Mouse (Mus musculus) embryonic facial prominence, embryonic 11.5 days (tissue): ENCODE results near the gene Rps2. TPM values are rescaled to one million over a fixed set of nuclear protein-coding genes. Genes with fewer than 3 reads are reported as not detected.

Experiments
- ATAC-seq: fragments of 200-750 bp; cut with Nextera tagmentation; replicated peaks from 2 replicates; pipeline ENCODE4 v1.8.0; 2017; ENCODE audit warnings: low read depth; ENCODE audit not compliant: insufficient number of reproducible peaks, low FRiP score, low TSS enrichment
- DNase-seq: peaks from one replicate; pipeline ENCODE4 v3.0.0-alpha.2; 2015; ENCODE audit warnings: low spot score
- H3K27ac ChIP-seq: fragments of 300-500 bp; sonication (generic); replicated peaks from 2 replicates; pipeline ENCODE4 v1.5.1; 2014; ENCODE audit warnings: mild to moderate bottlenecking, low read depth, low read length, control low read depth
- H3K27me3 ChIP-seq: fragments of 300-500 bp; sonication (generic); 2 replicates; pipeline ENCODE4 v1.6.1; 2014; ENCODE audit warnings: mild to moderate bottlenecking, low read length, moderate library complexity, mixed read lengths; ENCODE audit not compliant: control insufficient read depth, insufficient read depth
- H3K36me3 ChIP-seq: fragments of 300-500 bp; sonication (generic); replicated peaks from 2 replicates; pipeline ENCODE4 v1.6.1; 2014; ENCODE audit warnings: low read depth, mild to moderate bottlenecking, low read length, moderate library complexity, mixed read lengths; ENCODE audit not compliant: control insufficient read depth, insufficient read depth
- H3K4me1 ChIP-seq: fragments of 300-500 bp; sonication (generic); 2 replicates; pipeline ENCODE4 v1.6.1; 2014; ENCODE audit warnings: low read length, mixed read lengths; ENCODE audit not compliant: control insufficient read depth, insufficient read depth
- H3K4me2 ChIP-seq: fragments of 300-500 bp; sonication (generic); 2 replicates; pipeline ENCODE4 v1.6.1; 2014; ENCODE audit warnings: low read depth, mild to moderate bottlenecking, control low read depth, low read length, moderate library complexity
- H3K4me3 ChIP-seq: fragments of 300-500 bp; sonication (generic); 2 replicates; pipeline ENCODE4 v1.5.1; 2014; ENCODE audit warnings: low read depth, low read length, control low read depth
- H3K9ac ChIP-seq: fragments of 300-500 bp; sonication (generic); replicated peaks from 2 replicates; pipeline ENCODE4 v1.6.1; 2014; ENCODE audit warnings: mild to moderate bottlenecking, control low read depth, low read length
- H3K9me3 ChIP-seq: fragments of 300-500 bp; sonication (generic); replicated peaks from 2 replicates; pipeline ENCODE4 v1.6.1; 2016; ENCODE audit warnings: mild to moderate bottlenecking, low read length, inconsistent platforms, mixed read lengths; ENCODE audit not compliant: control insufficient read depth
- WGBS: fragments of 180-500 bp; shearing (Covaris S2); extraction: QIAGEN DNeasy Blood & Tissue Kit; methylation state at CpG from one replicate; pipeline ENCODE4 v1.1.7; 2014; 5-methylcytosine and 5-hydroxymethylcytosine counted together
- polyA plus RNA-seq: library from polyadenylated mRNA; unstranded; fragments of >200 nt; fragmentation: Nextera tagmentation; extraction: Ambion mirVana; gene quantifications from 2 replicates; pipeline ENCODE4 v1.2.1, GENCODE M21; 2014

The Rps2 gene
- polyA plus RNA-seq, 1 experiment from 2014 or later = 1,371 TPM

- peaks cover 8% of the 10 kb centered on the region for H3K36me3 ChIP-seq
- no peaks in the 10 kb centered on the region; the same call in 1 of the 2 replicates for H3K4me1 ChIP-seq
- peak overlapping the region; percentile 92 for H3K9ac ChIP-seq
- H3K27me3 ChIP-seq = peaks cover 2% of the 10 kb centered on the region
- H3K27ac ChIP-seq = peak overlapping the region; percentile 78
- no peaks in the 10 kb centered on the region for H3K9me3 ChIP-seq
- 8% methylated on average over 46 of the region's 51 CpGs for WGBS
- ATAC-seq (peak; percentile 31), DNase-seq (no peak)
- H3K4me3 ChIP-seq = peak overlapping the region; percentile 81
- H3K4me2 ChIP-seq = peak overlapping the region; percentile 76
Observed at GRCm38 (mm10) chr17:24695326-24696010, 22.4 kb upstream of the Rps2 start.

GRCm38 (mm10) chr17:24696011-24696697, 21.8 kb upstream of the Rps2 start, which contains the start of the genes Gfer and Noxo1:
Gene Gfer (minus strand): TSS chr17:24696156.
Gene Noxo1 (plus strand): TSS chr17:24696234.
- Histone ChIP-seq H3K27ac (peak within 1 kb of the TSS; percentile 78), H3K4me2 (peak within 1 kb of the TSS; percentile 76), H3K36me3 (peaks cover 12% of the 10 kb centered on the region), H3K9me3 (no peaks in the 10 kb centered on the region), H3K9ac (peak within 1 kb of the TSS; percentile 92), H3K27me3 (no peaks in the 10 kb centered on the region), H3K4me3 (peak within 1 kb of the TSS; percentile 81), H3K4me1 (no peaks in the 10 kb centered on the region; the same call in 1 of the 2 replicates)
- ATAC-seq (peak; percentile 86), DNase-seq (peak; percentile 91)
- WGBS = under 1% methylated on average over 49 of the region's 76 CpGs

- WGBS = 12% methylated on average over 5 of the region's 5 CpGs
- H3K27ac ChIP-seq = no peak overlapping the region
Observed at GRCm38 (mm10) chr17:24697985-24698384, 19.9 kb upstream of the Rps2 start.

GRCm38 (mm10) chr17:24698715-24699114, 19.2 kb upstream of the Rps2 start:
- 65% methylated on average over 9 of the region's 9 CpGs for WGBS
- no peaks in the 10 kb centered on the region; the same call in 1 of the 2 replicates for H3K4me1 ChIP-seq
- no peak overlapping the region for H3K4me2 ChIP-seq
- ATAC-seq (no peak), DNase-seq (no peak)
- no peak overlapping the region for H3K4me3 ChIP-seq
- H3K9ac ChIP-seq = no peak overlapping the region
- peaks cover 13% of the 10 kb centered on the region for H3K36me3 ChIP-seq
- H3K27ac ChIP-seq = no peak overlapping the region
- no peaks in the 10 kb centered on the region for H3K9me3 ChIP-seq
- no peaks in the 10 kb centered on the region for H3K27me3 ChIP-seq

More at GRCm38 (mm10) chr17:24697985-24698384, 19.9 kb upstream of the Rps2 start:
- Histone ChIP-seq H3K4me3 (no peak overlapping the region), H3K9ac (no peak overlapping the region), H3K9me3 (no peaks in the 10 kb centered on the region), H3K36me3 (peaks cover 16% of the 10 kb centered on the region), H3K4me2 (no peak overlapping the region), H3K4me1 (no peaks in the 10 kb centered on the region; the same call in 1 of the 2 replicates), H3K27me3 (no peaks in the 10 kb centered on the region)
- DNase-seq (peak; percentile 18), ATAC-seq (no peak)

- ATAC-seq (no peak), DNase-seq (no peak)
- 83% methylated on average over 2 of the region's 2 CpGs for WGBS
- no peak overlapping the region for H3K27ac ChIP-seq
- peaks cover 13% of the 10 kb centered on the region for H3K36me3 ChIP-seq
- no peak overlapping the region for H3K9ac ChIP-seq
- H3K4me1 ChIP-seq = no peaks in the 10 kb centered on the region; the same call in 1 of the 2 replicates
- H3K27me3 ChIP-seq = no peaks in the 10 kb centered on the region
- H3K4me3 ChIP-seq = no peak overlapping the region
- H3K9me3 ChIP-seq = no peaks in the 10 kb centered on the region
- H3K4me2 ChIP-seq = no peak overlapping the region
Observed at GRCm38 (mm10) chr17:24699473-24699872, 18.4 kb upstream of the Rps2 start.

GRCm38 (mm10) chr17:24701251-24701650, 16.7 kb upstream of the Rps2 start:
- Histone ChIP-seq H3K9me3 (no peaks in the 10 kb centered on the region), H3K4me2 (no peak overlapping the region), H3K4me3 (no peak overlapping the region), H3K36me3 (peaks cover 17% of the 10 kb centered on the region), H3K27me3 (no peaks in the 10 kb centered on the region), H3K27ac (no peak overlapping the region), H3K4me1 (no peaks in the 10 kb centered on the region; the same call in 1 of the 2 replicates), H3K9ac (no peak overlapping the region)
- WGBS = 85% methylated on average over 9 of the region's 9 CpGs
- DNase-seq (no peak), ATAC-seq (no peak)

- Histone ChIP-seq H3K36me3 (peaks cover 13% of the 10 kb centered on the region), H3K9me3 (no peaks in the 10 kb centered on the region), H3K9ac (no peak overlapping the region), H3K4me3 (no peak overlapping the region), H3K27ac (no peak overlapping the region), H3K4me1 (no peaks in the 10 kb centered on the region), H3K4me2 (no peak overlapping the region), H3K27me3 (no peaks in the 10 kb centered on the region)
- ATAC-seq (no peak), DNase-seq (no peak)
- WGBS = 90% methylated on average over 3 of the region's 3 CpGs
Observed at GRCm38 (mm10) chr17:24705821-24706220, 12.1 kb upstream of the Rps2 start.
